22 mouse cellular contexts compared by ENCODE assay signal in the genomic region with DNA sequence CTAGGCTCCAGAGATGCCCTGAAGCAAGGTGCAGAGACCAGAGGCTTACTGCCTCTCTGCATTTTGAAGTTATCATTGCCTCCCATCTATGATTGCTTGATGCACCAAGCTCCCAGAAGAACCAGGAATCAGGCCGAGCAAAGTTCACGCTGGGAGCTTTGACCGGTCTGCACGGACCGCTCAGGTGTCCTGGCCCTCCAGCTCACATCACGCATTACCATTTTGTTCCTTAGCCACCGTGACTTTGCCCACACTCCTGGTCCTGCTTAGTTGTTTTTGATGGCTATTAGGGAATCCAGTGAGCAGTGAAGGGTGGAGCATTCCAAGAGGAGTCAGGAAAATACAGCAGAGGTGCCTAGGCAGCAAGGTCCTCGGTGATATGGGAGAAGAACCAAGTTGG.
"Had no signal": no experiment of that assay in that cellular context is flagged by ENCODE, and none has a peak within 500 bp of the region (broad histone marks: within the 10 kb centered on the region; RNA-seq: fewer than 3 reads in every experiment).

No protein-coding gene starts in this region.

- H3K9ac ChIP-seq: limb, embryonic 13.5 days; liver, embryonic 14.5 days; liver, postnatal 0 days; lung, embryonic 14.5 days; midbrain, embryonic 12.5 days; midbrain, embryonic 15.5 days; neural tube, embryonic 12.5 days; neural tube, embryonic 15.5 days; stomach, embryonic 15.5 days had no signal

- H3K27ac ChIP-seq: kidney, postnatal 0 days; layer of hippocampus, adult 2 months; limb, embryonic 10.5 days; limb, embryonic 13.5 days; liver, embryonic 14.5 days; macrophage; midbrain, embryonic 12.5 days; midbrain, embryonic 15.5 days; neural tube, embryonic 12.5 days; neural tube, embryonic 15.5 days; stomach, embryonic 15.5 days had no signal

- H3K4me3 ChIP-seq: layer of hippocampus, adult 2 months; limb, embryonic 10.5 days; limb, embryonic 13.5 days; midbrain, embryonic 12.5 days; midbrain, embryonic 15.5 days; neural tube, embryonic 12.5 days; neural tube, embryonic 15.5 days; stomach, embryonic 15.5 days had no signal

- H3K9me3 ChIP-seq: limb, embryonic 10.5 days; limb, embryonic 13.5 days; midbrain, embryonic 12.5 days; midbrain, embryonic 15.5 days; neural tube, embryonic 12.5 days; neural tube, embryonic 15.5 days; stomach, embryonic 15.5 days had no signal

- H3K27me3 ChIP-seq: limb, embryonic 13.5 days; neural tube, embryonic 12.5 days; neural tube, embryonic 15.5 days; stomach, embryonic 15.5 days had no signal

- ATAC-seq: liver, postnatal 0 days; lung, postnatal 0 days; midbrain, embryonic 15.5 days had no signal

- H3K4me2 ChIP-seq: limb, embryonic 13.5 days; lung, embryonic 14.5 days; midbrain, embryonic 12.5 days; midbrain, embryonic 15.5 days; neural tube, embryonic 12.5 days; neural tube, embryonic 15.5 days; stomach, embryonic 15.5 days had no signal

- H3K36me3 ChIP-seq: limb, embryonic 10.5 days; limb, embryonic 13.5 days; midbrain, embryonic 12.5 days; midbrain, embryonic 15.5 days; neural tube, embryonic 12.5 days; neural tube, embryonic 15.5 days; stomach, embryonic 15.5 days had no signal

- DNase-seq: kidney, adult 18-20 months; layer of hippocampus, adult 9-11 months; liver; liver, postnatal 0 days; lung, embryonic 14.5 days; right cerebral cortex, adult 18-20 months; right cerebral cortex, postnatal 14 days; right cerebral cortex, postnatal 4 days; spleen, adult 18-20 months; thymus, postnatal 25 days had no signal
